In genomic region chr14:33978604-33979059, GRCm38 (mm10) we compare ENCODE assay signal across 9 mouse cellular contexts. TPM values are rescaled to one million over a fixed set of nuclear protein-coding genes. Genes with fewer than 3 reads are reported as not detected.
A peak's percentile ranks its signal among the peaks of the same experiment; 100 is the strongest.
DNase-seq lines count a peak whose midpoint lies in the region; ATAC-seq lines count a peak whose summit lies in the region.
"Had no signal": no experiment of that assay in that cellular context is flagged by ENCODE, and none has a peak within 500 bp of the region (broad histone marks: within the 10 kb centered on the region; RNA-seq: fewer than 3 reads in every experiment).

Gene Zfp488, minus strand, starts transcription at chr14:33978764.

- 4% methylated on average over 25 of the region's 25 CpGs for WGBS in liver, embryonic 12.5 days (ENCODE audit: insufficient replicate concordance)
- WGBS in embryonic facial prominence, embryonic 11.5 days, result 3% methylated on average over 25 of the region's 25 CpGs
- 3% methylated on average over 25 of the region's 25 CpGs for WGBS in hindbrain, embryonic 14.5 days
- WGBS in neural tube, embryonic 11.5 days, result 3% methylated on average over 25 of the region's 25 CpGs

- H3K9ac ChIP-seq in liver, embryonic 12.5 days, result no peak within 1 kb of the TSS
- H3K9ac ChIP-seq in embryonic facial prominence, embryonic 11.5 days (replicated peaks; ENCODE audit: low read length), result peak within 1 kb of the TSS; percentile 53
- H3K9ac ChIP-seq in hindbrain, embryonic 14.5 days, result peak within 1 kb of the TSS; percentile 35
- H3K9ac ChIP-seq in neural tube, embryonic 11.5 days (ENCODE audit: low read length), result peak within 1 kb of the TSS; percentile 31; the same call in 1 of the 2 replicates

- no peak for DNase-seq in liver
- DNase-seq in embryonic facial prominence, embryonic 11.5 days (ENCODE audit: low spot score), result peak; percentile 70
- DNase-seq in hindbrain, embryonic 14.5 days (ENCODE audit: low spot score), result peak; percentile 33
- DNase-seq in neural tube, embryonic 11.5 days (ENCODE audit: low spot score), result peak; percentile 47
- DNase-seq in spleen, adult 12 weeks (ENCODE audit: low spot score), result no peak
- DNase-seq in urinary bladder, adult 18-20 months (ENCODE audit: low spot score in 2 of 2), result no peak
- no peak for DNase-seq in spleen, postnatal 4 days (ENCODE audit: low spot score in 2 of 2)

- ATAC-seq in liver, embryonic 12.5 days, result no peak
- ATAC-seq in embryonic facial prominence, embryonic 11.5 days (replicated peaks; ENCODE audit: insufficient number of reproducible peaks, low FRiP score, low TSS enrichment, low read depth), result peak; percentile 85
- peak; percentile 66; the same call in 1 of the 2 replicates for ATAC-seq in hindbrain, embryonic 14.5 days (ENCODE audit: low FRiP score)
- no peak for ATAC-seq in neural tube, embryonic 11.5 days (ENCODE audit: insufficient read depth, low FRiP score, low TSS enrichment)

- no peaks in the 10 kb centered on the region for H3K4me1 ChIP-seq in liver, embryonic 12.5 days
- no peaks in the 10 kb centered on the region for H3K4me1 ChIP-seq in embryonic facial prominence, embryonic 11.5 days (ENCODE audit: control insufficient read depth, insufficient read depth, low read length)
- H3K4me1 ChIP-seq in hindbrain, embryonic 14.5 days (replicated peaks; ENCODE audit: control insufficient read depth, insufficient read depth, low read length), result peaks cover 9% of the 10 kb centered on the region; the same call in 1 of the 2 replicates
- no peaks in the 10 kb centered on the region for H3K4me1 ChIP-seq in neural tube, embryonic 11.5 days (ENCODE audit: control insufficient read depth, insufficient read depth, low read length)

- H3K4me2 ChIP-seq in liver, embryonic 12.5 days, result peak within 1 kb of the TSS; percentile 47
- peak within 1 kb of the TSS; percentile 76 for H3K4me2 ChIP-seq in embryonic facial prominence, embryonic 11.5 days (ENCODE audit: low read depth, low read length)
- peak within 1 kb of the TSS; percentile 74 for H3K4me2 ChIP-seq in hindbrain, embryonic 14.5 days (replicated peaks)
- peak within 1 kb of the TSS; percentile 63 for H3K4me2 ChIP-seq in neural tube, embryonic 11.5 days (ENCODE audit: low read depth)

- no peaks in the 10 kb centered on the region for H3K9me3 ChIP-seq in liver, embryonic 12.5 days (replicated peaks)
- H3K9me3 ChIP-seq in embryonic facial prominence, embryonic 11.5 days (replicated peaks; ENCODE audit: control insufficient read depth, low read length), result no peaks in the 10 kb centered on the region
- H3K9me3 ChIP-seq in hindbrain, embryonic 14.5 days (ENCODE audit: control insufficient read depth, low read length), result no peaks in the 10 kb centered on the region
- no peaks in the 10 kb centered on the region for H3K9me3 ChIP-seq in neural tube, embryonic 11.5 days (ENCODE audit: control insufficient read depth, low read length)

- H3K4me3 ChIP-seq in liver, embryonic 12.5 days, result peak within 1 kb of the TSS; percentile 22; the same call in 1 of the 2 replicates
- peak within 1 kb of the TSS; percentile 33 for H3K4me3 ChIP-seq in embryonic facial prominence, embryonic 11.5 days (ENCODE audit: low read depth, low read length)
- peak within 1 kb of the TSS; percentile 35 for H3K4me3 ChIP-seq in hindbrain, embryonic 14.5 days (replicated peaks; ENCODE audit: low read length)
- H3K4me3 ChIP-seq in neural tube, embryonic 11.5 days (ENCODE audit: low read depth, low read length), result peak within 1 kb of the TSS; percentile 31

- H3K27me3 ChIP-seq in liver, embryonic 12.5 days (replicated peaks), result peaks cover 21% of the 10 kb centered on the region
- H3K27me3 ChIP-seq in embryonic facial prominence, embryonic 11.5 days (ENCODE audit: control insufficient read depth, insufficient read depth, low read length), result no peaks in the 10 kb centered on the region
- H3K27me3 ChIP-seq in hindbrain, embryonic 14.5 days (ENCODE audit: control insufficient read depth, insufficient read depth, low read length), result no peaks in the 10 kb centered on the region
- 0 out of 2 replicates have a peak, but pooled peaks cover 2% of the 10 kb centered on the region for H3K27me3 ChIP-seq in neural tube, embryonic 11.5 days (ENCODE audit: control insufficient read depth, insufficient read depth, low read length)

- H3K36me3 ChIP-seq in liver, embryonic 12.5 days, result no peaks in the 10 kb centered on the region
- H3K36me3 ChIP-seq in embryonic facial prominence, embryonic 11.5 days (replicated peaks; ENCODE audit: control insufficient read depth, insufficient read depth, low read depth, low read length), result no peaks in the 10 kb centered on the region; the same call in 1 of the 2 replicates
- no peaks in the 10 kb centered on the region for H3K36me3 ChIP-seq in hindbrain, embryonic 14.5 days (replicated peaks; ENCODE audit: control insufficient read depth, insufficient read depth)
- no peaks in the 10 kb centered on the region for H3K36me3 ChIP-seq in neural tube, embryonic 11.5 days (ENCODE audit: control insufficient read depth, insufficient read depth, low read length)

- H3K27ac ChIP-seq in liver, embryonic 12.5 days, result no peak within 1 kb of the TSS
- H3K27ac ChIP-seq in embryonic facial prominence, embryonic 11.5 days (replicated peaks; ENCODE audit: low read depth, low read length), result no peak within 1 kb of the TSS
- H3K27ac ChIP-seq in hindbrain, embryonic 14.5 days, result no peak within 1 kb of the TSS
- no peak within 1 kb of the TSS for H3K27ac ChIP-seq in neural tube, embryonic 11.5 days (ENCODE audit: low read depth, low read length)
- H3K27ac ChIP-seq: macrophage had no signal

RNA-seq across cellular contexts. Expression of gene Zfp488, which starts in this region (rescaled TPM):
- 0.05 TPM in 1 of 2 replicates, not detected in the other for polyA plus RNA-seq in liver, embryonic 12.5 days (2016; fragmentation: Nextera tagmentation; extraction: Ambion mirVana)
- polyA plus RNA-seq in embryonic facial prominence, embryonic 11.5 days (2014; fragmentation: Nextera tagmentation; extraction: Ambion mirVana), result 0.43 and 0.56 TPM in 2 replicates
- 0.78 and 0.85 TPM in 2 replicates for polyA plus RNA-seq in hindbrain, embryonic 14.5 days (2014; fragmentation: Nextera tagmentation; extraction: Ambion mirVana)
- 0.47 and 0.84 TPM in 2 replicates for polyA plus RNA-seq in neural tube, embryonic 11.5 days (2014; fragmentation: Nextera tagmentation; extraction: Ambion mirVana)
- polyA plus RNA-seq: macrophage had no signal

Comparison
In these comparisons a context has a peak if more than half of its experiments do, and no peak if none do; other contexts are left out.
1. Peak in DNase-seq, ATAC-seq, H3K4me3 ChIP-seq, H3K9ac ChIP-seq and H3K4me2 ChIP-seq in embryonic facial prominence, embryonic 11.5 days; RNA of the gene not detected or under 1 TPM.
2. Peak in DNase-seq, ATAC-seq, H3K4me3 ChIP-seq, H3K9ac ChIP-seq and H3K4me2 ChIP-seq in hindbrain, embryonic 14.5 days; RNA of the gene not detected or under 1 TPM.
3. Peak in DNase-seq, H3K4me3 ChIP-seq, H3K9ac ChIP-seq and H3K4me2 ChIP-seq in neural tube, embryonic 11.5 days; RNA of the gene not detected or under 1 TPM.